Mouse (Mus musculus): ENCODE measurements around the gene Cdkn2aip.

GRCm38 (mm10) chr8:47726945-47727344, 13.2 kb upstream of the Cdkn2aip start:
- TF ChIP-seq CTCF (IDR thresholded peaks at IDR 0.05; ENCODE audit: low read depth, low read length) (no peak), POLR2A (IDR thresholded peaks at IDR 0.05; ENCODE audit: insufficient read depth, low read length) (no peak), EP300 (IDR thresholded peaks at IDR 0.05; ENCODE audit: insufficient read depth, low read depth, low read length) (peak; percentile 77)
